Mouse (Mus musculus): Measurements from ENCODE around the gene Glrp1. TPM values are rescaled to one million over a fixed set of nuclear protein-coding genes. Genes with fewer than 3 reads are reported as not detected.

The Glrp1 gene
- total RNA-seq, 2 experiments from 2014 or later: 0.17 TPM; not detected in 1

- no peak for DNase-seq
These were observed 17.5 kb downstream of the Glrp1 start for GRCm38 (mm10) chr1:88492415-88492814.

GRCm38 (mm10) chr1:88491617-88492378 lies 18.1 kb downstream of the Glrp1 start:
- no peak for DNase-seq

- no peak for DNase-seq
These were observed 19.7 kb downstream of the Glrp1 start for GRCm38 (mm10) chr1:88490164-88490563.

GRCm38 (mm10) chr1:88488957-88489356 lies 20.9 kb downstream of the Glrp1 start:
- peak in 1 of 2 experiments; percentile 35 for DNase-seq

- peak in 1 of 2 experiments; percentile 44 for DNase-seq
These were observed 23.5 kb downstream of the Glrp1 start for GRCm38 (mm10) chr1:88486336-88486735.

- no peak for DNase-seq
These were observed 25.8 kb downstream of the Glrp1 start for GRCm38 (mm10) chr1:88484059-88484458.

GRCm38 (mm10) chr1:88482142-88483099 lies 27.4 kb downstream of the Glrp1 start:
- DNase-seq: no peak

- DNase-seq: no peak
These were observed 29.3 kb downstream of the Glrp1 start for GRCm38 (mm10) chr1:88480594-88480993.

- no peak for DNase-seq
These were observed 31.7 kb downstream of the Glrp1 start for GRCm38 (mm10) chr1:88478205-88478604.

- no peak for DNase-seq
These were observed 33.2 kb downstream of the Glrp1 start for GRCm38 (mm10) chr1:88476554-88477085.

GRCm38 (mm10) chr1:88475502-88475953 lies 34.3 kb downstream of the Glrp1 start:
- DNase-seq: no peak

- DNase-seq: peak; percentile 72 to 85
These were observed 35.3 kb downstream of the Glrp1 start for GRCm38 (mm10) chr1:88474598-88474997.

- no peak for DNase-seq
These were observed 36.0 kb downstream of the Glrp1 start for GRCm38 (mm10) chr1:88473899-88474298.

GRCm38 (mm10) chr1:88472258-88472657 lies 37.6 kb downstream of the Glrp1 start:
- no peak for DNase-seq

- no peak for DNase-seq
These were observed 40.1 kb downstream of the Glrp1 start for GRCm38 (mm10) chr1:88469746-88470145.

GRCm38 (mm10) chr1:88468335-88468734 lies 41.5 kb downstream of the Glrp1 start:
- DNase-seq: no peak

- no peak for DNase-seq
These were observed 42.0 kb downstream of the Glrp1 start for GRCm38 (mm10) chr1:88467866-88468265.

GRCm38 (mm10) chr1:88466325-88467064 lies 43.4 kb downstream of the Glrp1 start:
- no peak for DNase-seq

GRCm38 (mm10) chr1:88465722-88466121 lies 44.1 kb downstream of the Glrp1 start:
- DNase-seq: no peak

GRCm38 (mm10) chr1:88464109-88464905 lies 45.6 kb downstream of the Glrp1 start:
- no peak for DNase-seq

- DNase-seq: no peak
These were observed 46.6 kb downstream of the Glrp1 start for GRCm38 (mm10) chr1:88463241-88463640.
